Mouse (Mus musculus): ENCODE measurements around the gene Ehd3. TPM values are rescaled to one million over a fixed set of nuclear protein-coding genes. Genes with fewer than 3 reads are reported as not detected.
"Not testable (repeated sequence)": the region's sequence is repeated elsewhere in the genome, so short reads cannot be mapped to it uniquely, and the experiment has no call there.

Gene Ehd3
- polyA plus RNA-seq, 1 experiment from 2014 or later = 13.7 TPM

DNA sequence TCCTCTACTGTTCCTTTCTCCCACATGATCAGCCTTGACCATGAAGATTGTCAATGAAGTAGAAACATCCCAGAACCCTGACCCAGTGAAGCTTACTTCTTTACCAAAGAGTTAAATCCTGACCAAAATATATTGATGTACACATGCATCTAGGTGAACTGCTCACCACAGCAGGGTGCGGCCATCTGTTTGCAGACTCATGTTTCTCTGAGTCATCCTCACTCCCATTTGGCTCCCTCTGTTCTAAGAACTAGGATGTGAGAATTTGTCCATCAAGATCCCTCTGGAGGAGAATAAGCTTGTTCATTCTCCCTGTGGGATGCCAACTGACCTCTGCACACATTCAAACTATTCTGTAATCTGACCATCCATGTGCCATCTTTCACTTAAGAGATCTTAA lies 29.0 kb downstream of the Ehd3 start:
- Histone ChIP-seq H3K4me3 (no peak overlapping the region), H3K36me3 (peaks cover 40% of the 10 kb centered on the region), H3K9me3 (no peaks in the 10 kb centered on the region), H3K27ac (no peak overlapping the region), H3K27me3 (no peaks in the 10 kb centered on the region), H3K4me2 (no peak overlapping the region), H3K4me1 (replicated peaks) (no peaks in the 10 kb centered on the region), H3K9ac (no peak overlapping the region)
- no peak for ATAC-seq (ENCODE audit: low FRiP score)
- 97% methylated on average over 1 of the region's 1 CpGs for WGBS

DNA sequence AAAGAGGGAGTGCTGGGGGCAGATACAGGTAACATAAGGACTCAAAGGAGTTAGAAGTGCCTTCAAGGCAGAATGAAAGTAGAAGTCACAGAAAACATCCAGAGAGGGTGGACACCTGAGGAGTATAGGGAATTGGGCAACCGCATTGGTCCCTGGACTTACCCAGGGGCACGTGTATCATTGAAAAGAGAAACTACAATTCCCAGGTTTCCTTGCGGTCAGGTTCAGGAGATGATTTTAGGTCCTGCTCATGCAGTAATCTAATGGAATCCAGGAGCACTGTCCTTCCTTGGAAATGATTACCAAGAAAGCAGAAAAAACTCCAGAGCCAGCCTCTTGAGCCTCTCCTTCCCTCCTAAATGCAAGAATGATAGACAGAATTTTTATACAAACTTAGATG lies 29.5 kb downstream of the Ehd3 start:
- Histone ChIP-seq H3K27ac (no peak overlapping the region), H3K27me3 (no peaks in the 10 kb centered on the region), H3K4me1 (replicated peaks) (no peaks in the 10 kb centered on the region), H3K4me2 (no peak overlapping the region), H3K9ac (no peak overlapping the region), H3K9me3 (no peaks in the 10 kb centered on the region), H3K36me3 (peaks cover 34% of the 10 kb centered on the region), H3K4me3 (no peak overlapping the region)
- no peak for ATAC-seq (ENCODE audit: low FRiP score)
- WGBS = 77% methylated on average over 3 of the region's 3 CpGs

DNA sequence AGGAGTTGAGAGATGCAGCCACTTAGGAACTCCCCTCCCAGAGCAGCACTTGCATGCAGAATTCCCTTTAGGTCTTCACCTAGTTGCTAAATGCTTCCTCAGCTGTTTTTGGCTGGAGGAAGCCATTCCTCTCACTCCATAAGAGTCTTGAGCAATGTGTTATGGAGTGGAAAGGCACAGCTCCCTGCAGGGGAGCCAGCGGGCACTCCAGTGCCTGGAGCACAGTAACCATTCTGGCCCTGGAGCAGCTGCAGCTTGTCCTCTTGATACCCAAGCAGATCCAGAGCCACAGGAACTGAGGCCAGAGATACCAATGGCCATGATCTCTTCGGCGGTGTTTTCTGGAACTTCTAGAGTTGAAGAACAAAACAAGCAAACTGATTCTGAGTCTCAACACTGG lies 32.7 kb downstream of the Ehd3 start:
- no peak overlapping the region for H3K9ac ChIP-seq
- H3K4me1 ChIP-seq (replicated peaks) = no peaks in the 10 kb centered on the region
- H3K9me3 ChIP-seq = no peaks in the 10 kb centered on the region
- no peaks in the 10 kb centered on the region for H3K27me3 ChIP-seq
- ATAC-seq (ENCODE audit: low FRiP score) = no peak
- no peak overlapping the region for H3K27ac ChIP-seq
- 95% methylated on average over 3 of the region's 3 CpGs for WGBS
- H3K4me2 ChIP-seq = no peak overlapping the region
- H3K36me3 ChIP-seq = peaks cover 6% of the 10 kb centered on the region; the same call in 1 of the 2 replicates
- no peak overlapping the region for H3K4me3 ChIP-seq

DNA sequence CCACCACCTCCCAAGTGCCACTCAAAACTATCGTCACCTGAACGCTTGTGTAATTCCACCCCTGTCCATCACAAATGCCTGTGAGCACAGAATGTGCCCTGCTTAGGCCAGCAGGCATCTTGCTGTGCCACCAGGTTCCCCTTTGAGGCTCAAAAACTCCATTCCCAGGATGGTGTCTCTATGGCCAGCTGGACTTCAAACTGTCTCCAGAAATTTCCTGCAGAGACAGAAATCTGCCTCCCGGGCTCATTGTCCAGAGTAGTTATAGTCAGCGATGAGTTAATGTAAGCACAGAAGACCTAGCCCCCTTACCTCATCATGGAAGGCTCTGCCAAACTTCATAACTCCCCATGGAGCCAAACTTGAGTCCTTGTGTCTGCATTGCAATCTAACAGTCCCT lies 33.3 kb downstream of the Ehd3 start:
- no peaks in the 10 kb centered on the region for H3K4me1 ChIP-seq (replicated peaks)
- no peak overlapping the region for H3K4me2 ChIP-seq
- no peak for ATAC-seq (ENCODE audit: low FRiP score)
- H3K9ac ChIP-seq = no peak overlapping the region
- no peaks in the 10 kb centered on the region for H3K9me3 ChIP-seq
- no peak overlapping the region for H3K27ac ChIP-seq
- H3K4me3 ChIP-seq = no peak overlapping the region
- no peaks in the 10 kb centered on the region for H3K27me3 ChIP-seq
- 86% methylated on average over 4 of the region's 4 CpGs for WGBS
- H3K36me3 ChIP-seq = no peaks in the 10 kb centered on the region

DNA sequence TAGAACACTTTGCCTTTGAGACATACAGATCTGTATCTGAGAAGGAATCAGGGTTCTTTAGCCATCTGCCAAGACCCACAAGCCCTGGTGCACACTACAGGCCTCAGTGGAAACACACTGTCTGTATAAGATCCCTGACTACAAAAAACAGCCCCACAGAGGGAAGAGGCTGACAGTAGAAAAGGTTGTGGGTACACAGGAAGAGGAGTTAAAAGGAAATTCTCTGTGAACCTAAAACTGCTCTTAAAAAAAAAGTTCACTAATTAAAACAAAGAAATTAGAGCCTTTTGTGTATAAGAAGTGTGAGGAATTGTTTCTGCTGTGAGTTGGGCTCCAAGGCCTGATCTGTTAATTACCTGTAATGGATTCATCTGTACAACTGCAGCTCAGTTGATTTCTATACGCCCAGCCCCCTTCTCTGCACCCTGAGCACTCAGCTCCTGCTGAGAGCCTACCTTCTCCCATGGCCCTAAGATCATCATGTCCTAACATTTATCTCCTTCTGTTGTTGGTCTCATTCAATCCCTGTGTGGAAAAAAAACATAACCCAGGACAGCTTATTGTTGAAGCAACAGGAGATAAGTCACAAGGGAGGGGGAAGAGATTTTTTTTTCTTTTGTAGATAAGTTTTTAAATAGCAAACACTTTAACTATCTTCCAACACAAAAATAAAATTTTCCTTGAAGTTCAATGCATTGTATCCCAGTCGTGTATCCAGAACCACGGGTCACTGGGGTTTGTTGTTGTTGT lies 35.3 kb downstream of the Ehd3 start:
- 76% methylated on average over 3 of the region's 3 CpGs for WGBS
- no peak overlapping the region for H3K9ac ChIP-seq
- H3K9me3 ChIP-seq = no peaks in the 10 kb centered on the region
- H3K4me1 ChIP-seq (replicated peaks) = no peaks in the 10 kb centered on the region
- no peak overlapping the region for H3K4me3 ChIP-seq
- H3K27me3 ChIP-seq = no peaks in the 10 kb centered on the region
- no peaks in the 10 kb centered on the region for H3K36me3 ChIP-seq
- no peak overlapping the region for H3K27ac ChIP-seq
- no peak overlapping the region for H3K4me2 ChIP-seq
- ATAC-seq (ENCODE audit: low FRiP score) = no peak

DNA sequence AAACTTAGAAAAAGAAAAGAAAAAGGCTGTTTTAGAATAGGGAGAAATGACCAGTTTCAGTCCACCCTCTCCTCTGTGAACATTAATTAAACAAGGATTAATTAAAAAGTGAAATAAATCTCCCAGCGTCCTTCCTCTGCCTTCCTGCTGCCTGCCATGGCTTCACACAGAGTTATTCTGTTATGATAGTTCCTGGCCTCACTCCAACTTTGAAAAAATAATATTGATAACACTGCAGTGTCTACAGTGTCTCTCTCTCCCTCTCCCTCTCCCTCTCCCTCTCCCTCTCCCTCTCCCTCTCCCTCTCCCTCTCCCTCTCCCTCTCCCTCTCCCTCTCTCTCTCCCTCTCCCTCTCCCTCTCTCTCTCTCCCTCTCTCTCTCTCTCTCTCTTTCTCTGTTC lies 35.9 kb downstream of the Ehd3 start:
- WGBS = 58% methylated on average over 1 of the region's 1 CpGs
- H3K4me1 ChIP-seq (replicated peaks); H3K36me3 ChIP-seq; H3K4me2 ChIP-seq; ATAC-seq (ENCODE audit: low FRiP score); H3K27me3 ChIP-seq; H3K4me3 ChIP-seq; H3K9ac ChIP-seq; H3K27ac ChIP-seq; H3K9me3 ChIP-seq: not testable (repeated sequence)

DNA sequence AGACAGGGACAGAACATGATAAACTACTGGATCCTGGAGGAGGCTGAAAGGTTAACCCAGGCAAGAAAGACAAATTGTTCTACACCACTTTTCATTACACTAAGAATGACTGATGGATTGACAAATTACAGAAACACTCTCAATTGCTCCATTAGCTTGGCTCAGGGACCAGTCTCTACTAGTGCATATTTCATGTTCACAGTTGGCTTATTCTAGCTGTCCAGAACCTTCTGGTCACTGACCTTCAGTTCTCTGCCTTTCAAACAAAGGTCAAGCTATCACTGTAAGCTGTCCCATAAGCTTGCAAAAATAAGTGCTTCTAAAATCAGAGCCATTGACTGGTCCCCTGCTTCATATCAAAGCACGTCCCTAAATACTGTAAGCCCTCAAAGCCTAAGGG lies 39.0 kb downstream of the Ehd3 start:
- ATAC-seq (ENCODE audit: low FRiP score) = no peak
- Histone ChIP-seq H3K27ac (no peak overlapping the region), H3K36me3 (no peaks in the 10 kb centered on the region), H3K9ac (no peak overlapping the region), H3K4me3 (no peak overlapping the region), H3K9me3 (no peaks in the 10 kb centered on the region), H3K4me2 (no peak overlapping the region), H3K27me3 (no peaks in the 10 kb centered on the region), H3K4me1 (replicated peaks) (no peaks in the 10 kb centered on the region)
- WGBS = 84% methylated on average over 1 of the region's 1 CpGs

DNA sequence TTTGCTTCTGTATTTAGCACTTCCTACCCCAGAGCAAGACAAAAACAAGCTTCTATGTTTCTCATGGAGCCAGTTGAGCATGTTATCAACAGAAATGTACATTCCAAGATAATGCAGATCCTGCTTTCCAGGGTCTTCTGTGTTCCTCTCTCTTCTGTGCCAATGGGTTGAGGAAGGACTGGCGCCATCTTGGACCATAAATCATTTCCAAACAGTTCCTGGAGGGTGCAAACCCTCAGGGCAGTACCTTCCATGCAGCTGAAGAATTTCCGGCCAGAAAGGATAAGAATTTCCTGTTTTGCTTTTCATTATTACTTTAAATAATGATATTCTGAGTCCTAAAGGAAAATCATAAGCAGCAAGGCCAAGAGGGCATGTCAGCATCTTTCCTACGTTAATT lies 41.7 kb downstream of the Ehd3 start:
- no peaks in the 10 kb centered on the region for H3K27me3 ChIP-seq
- 74% methylated on average over 3 of the region's 3 CpGs for WGBS
- no peak overlapping the region for H3K4me3 ChIP-seq
- no peak overlapping the region for H3K4me2 ChIP-seq
- ATAC-seq (ENCODE audit: low FRiP score) = no peak
- H3K9ac ChIP-seq = no peak overlapping the region
- no peaks in the 10 kb centered on the region for H3K9me3 ChIP-seq
- H3K27ac ChIP-seq = no peak overlapping the region
- H3K36me3 ChIP-seq = no peaks in the 10 kb centered on the region
- H3K4me1 ChIP-seq (replicated peaks) = no peaks in the 10 kb centered on the region

DNA sequence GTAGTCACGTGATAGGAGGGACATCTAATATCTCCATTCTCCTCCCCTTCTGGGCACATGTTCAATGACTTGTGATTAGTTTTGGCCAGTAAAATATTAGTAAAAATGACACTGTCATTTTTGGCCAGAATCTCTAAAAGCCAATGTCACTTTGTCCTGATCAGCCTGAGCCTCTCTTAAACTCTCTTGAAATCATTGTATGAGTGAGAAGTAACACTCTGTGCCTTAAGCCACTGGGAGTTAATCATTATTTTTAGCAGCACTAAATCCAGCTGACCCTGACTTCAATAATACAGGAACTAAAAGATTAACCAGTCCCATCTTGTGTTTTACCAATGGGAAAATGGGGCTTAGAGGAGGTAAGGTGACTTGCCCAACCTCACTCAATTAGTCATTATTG lies 43.5 kb downstream of the Ehd3 start:
- Histone ChIP-seq H3K4me2 (no peak overlapping the region), H3K36me3 (no peaks in the 10 kb centered on the region), H3K27ac (no peak overlapping the region), H3K9me3 (no peaks in the 10 kb centered on the region), H3K27me3 (no peaks in the 10 kb centered on the region), H3K4me3 (no peak overlapping the region), H3K9ac (no peak overlapping the region), H3K4me1 (replicated peaks) (no peaks in the 10 kb centered on the region)
- 89% methylated on average over 1 of the region's 1 CpGs for WGBS
- ATAC-seq (ENCODE audit: low FRiP score) = no peak

DNA sequence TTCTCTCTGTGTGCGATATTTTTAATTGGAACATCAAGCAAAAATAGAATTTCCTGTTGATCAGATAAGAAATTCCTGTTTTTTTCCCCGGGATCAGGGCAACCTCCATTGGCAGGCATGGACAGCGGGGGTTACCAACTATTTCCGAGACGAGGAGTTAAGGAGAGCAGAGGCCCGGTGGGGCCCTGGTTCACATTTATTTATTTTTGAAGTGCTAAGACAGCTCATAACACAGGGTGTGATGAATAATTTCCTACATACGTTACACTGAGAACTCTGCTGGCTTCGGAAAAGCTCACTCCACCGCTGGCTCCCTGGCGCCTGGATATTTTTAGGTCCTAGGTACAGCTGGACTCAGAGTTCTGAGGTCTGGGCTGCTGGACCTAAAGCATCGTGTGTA lies 49.1 kb downstream of the Ehd3 start:
- H3K9me3 ChIP-seq = no peaks in the 10 kb centered on the region
- WGBS = 87% methylated on average over 11 of the region's 11 CpGs
- H3K27me3 ChIP-seq = no peaks in the 10 kb centered on the region
- no peak overlapping the region for H3K4me3 ChIP-seq
- H3K36me3 ChIP-seq = no peaks in the 10 kb centered on the region
- H3K4me2 ChIP-seq = no peak overlapping the region
- H3K9ac ChIP-seq = no peak overlapping the region
- H3K27ac ChIP-seq = no peak overlapping the region
- ATAC-seq (ENCODE audit: low FRiP score) = no peak
- no peaks in the 10 kb centered on the region for H3K4me1 ChIP-seq (replicated peaks)

DNA sequence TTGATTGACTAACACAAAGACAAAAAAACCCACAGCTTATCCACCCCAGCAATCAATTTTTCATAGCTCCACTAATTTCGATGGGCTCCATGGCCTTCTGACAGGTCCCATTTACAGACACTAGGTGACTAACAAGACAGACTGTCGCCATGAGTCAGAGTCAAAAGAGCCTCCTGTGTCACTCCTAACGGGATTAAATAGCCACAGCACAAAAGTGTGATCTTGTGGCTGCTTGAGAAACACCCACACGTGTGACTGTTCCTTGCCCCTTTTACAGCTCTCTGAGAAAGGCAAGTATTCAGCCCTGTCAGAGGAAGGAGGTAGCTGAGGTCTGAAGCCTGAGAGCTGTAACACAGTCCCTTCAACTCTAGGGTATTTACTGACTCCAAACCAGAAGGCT lies 49.8 kb downstream of the Ehd3 start:
- Histone ChIP-seq H3K4me3 (no peak overlapping the region), H3K4me2 (no peak overlapping the region), H3K9ac (no peak overlapping the region), H3K9me3 (no peaks in the 10 kb centered on the region), H3K27me3 (no peaks in the 10 kb centered on the region), H3K4me1 (replicated peaks) (no peaks in the 10 kb centered on the region), H3K27ac (no peak overlapping the region), H3K36me3 (no peaks in the 10 kb centered on the region)
- no peak for ATAC-seq (ENCODE audit: low FRiP score)
- WGBS = 65% methylated on average over 4 of the region's 4 CpGs

DNA sequence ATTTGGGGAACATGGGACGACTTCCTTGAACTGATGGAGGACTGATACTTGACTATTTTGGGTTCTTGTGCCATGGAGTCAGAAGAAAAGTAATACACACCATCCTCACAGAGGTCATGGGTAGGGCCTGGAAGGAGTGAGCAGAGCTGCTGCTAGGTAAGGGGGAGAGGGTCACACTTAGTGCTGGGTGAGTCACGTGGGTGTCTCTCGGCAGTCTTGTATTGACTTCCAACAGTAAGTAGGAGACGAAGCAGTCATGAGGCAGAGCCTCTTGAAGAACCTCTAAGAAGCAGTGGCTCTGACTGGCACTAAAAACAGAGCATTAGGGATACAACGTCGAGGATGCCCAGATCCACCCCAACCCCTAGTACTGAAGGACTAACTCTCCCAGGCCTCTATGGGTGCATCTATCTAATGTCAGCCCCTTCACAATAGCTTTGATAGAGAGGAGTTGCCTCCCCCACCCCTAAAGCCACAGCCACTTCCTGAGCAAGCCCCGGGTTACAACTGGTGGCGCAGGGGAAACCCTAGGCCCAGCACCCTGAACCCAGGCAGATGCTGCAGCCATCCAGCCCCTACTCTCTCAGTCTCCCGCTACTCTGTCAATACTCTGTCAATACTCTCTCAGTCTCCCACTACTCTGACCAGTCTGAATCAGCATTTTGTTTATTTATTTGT lies 65.2 kb downstream of the Ehd3 start:
- WGBS = 92% methylated on average over 9 of the region's 9 CpGs
- no peak overlapping the region for H3K9ac ChIP-seq
- H3K4me3 ChIP-seq = no peak overlapping the region
- no peaks in the 10 kb centered on the region for H3K4me1 ChIP-seq (replicated peaks)
- no peaks in the 10 kb centered on the region for H3K27me3 ChIP-seq
- no peaks in the 10 kb centered on the region for H3K9me3 ChIP-seq
- H3K36me3 ChIP-seq = no peaks in the 10 kb centered on the region
- no peak overlapping the region for H3K27ac ChIP-seq
- ATAC-seq (ENCODE audit: low FRiP score) = no peak
- H3K4me2 ChIP-seq = no peak overlapping the region

DNA sequence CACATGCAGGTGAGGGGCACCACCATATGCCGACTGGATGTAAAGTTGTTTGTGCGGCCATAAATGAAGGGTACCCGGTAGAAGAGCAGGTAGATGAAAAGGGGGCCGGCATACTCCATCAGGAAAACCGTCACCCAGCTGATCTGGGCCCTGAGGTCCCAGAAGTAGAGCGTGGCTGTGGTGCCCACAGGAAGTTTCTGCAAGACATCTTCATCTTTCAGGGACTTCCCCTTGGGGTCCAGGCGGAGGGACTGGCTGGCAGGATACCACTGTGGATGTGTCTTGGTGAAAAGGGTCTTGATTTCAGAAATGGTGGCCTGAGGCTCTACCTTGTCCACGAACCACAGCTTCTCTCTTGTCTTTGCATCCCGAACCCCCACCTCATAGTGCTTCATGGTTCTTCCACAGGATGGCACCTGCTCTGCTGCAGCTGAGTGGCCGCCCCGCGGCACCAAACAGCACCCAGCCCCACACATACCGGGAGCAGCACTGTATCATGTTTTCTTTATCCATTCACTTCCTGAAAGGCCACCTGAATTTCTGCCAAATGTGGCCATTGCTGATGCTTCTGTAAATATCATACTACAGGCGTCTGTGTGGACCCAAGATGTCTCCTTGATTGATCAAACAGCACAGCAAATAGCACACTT lies 67.1 kb downstream of the Ehd3 start:
- WGBS = 93% methylated on average over 14 of the region's 14 CpGs
- no peaks in the 10 kb centered on the region for H3K9me3 ChIP-seq
- H3K36me3 ChIP-seq = no peaks in the 10 kb centered on the region
- H3K4me3 ChIP-seq = no peak overlapping the region
- H3K9ac ChIP-seq = no peak overlapping the region
- H3K4me1 ChIP-seq (replicated peaks) = no peaks in the 10 kb centered on the region
- no peaks in the 10 kb centered on the region for H3K27me3 ChIP-seq
- H3K4me2 ChIP-seq = no peak overlapping the region
- no peak overlapping the region for H3K27ac ChIP-seq
- no peak for ATAC-seq (ENCODE audit: low FRiP score)
